Comparison of ENCODE assay signal across 8 mouse cellular contexts in the genomic region with DNA sequence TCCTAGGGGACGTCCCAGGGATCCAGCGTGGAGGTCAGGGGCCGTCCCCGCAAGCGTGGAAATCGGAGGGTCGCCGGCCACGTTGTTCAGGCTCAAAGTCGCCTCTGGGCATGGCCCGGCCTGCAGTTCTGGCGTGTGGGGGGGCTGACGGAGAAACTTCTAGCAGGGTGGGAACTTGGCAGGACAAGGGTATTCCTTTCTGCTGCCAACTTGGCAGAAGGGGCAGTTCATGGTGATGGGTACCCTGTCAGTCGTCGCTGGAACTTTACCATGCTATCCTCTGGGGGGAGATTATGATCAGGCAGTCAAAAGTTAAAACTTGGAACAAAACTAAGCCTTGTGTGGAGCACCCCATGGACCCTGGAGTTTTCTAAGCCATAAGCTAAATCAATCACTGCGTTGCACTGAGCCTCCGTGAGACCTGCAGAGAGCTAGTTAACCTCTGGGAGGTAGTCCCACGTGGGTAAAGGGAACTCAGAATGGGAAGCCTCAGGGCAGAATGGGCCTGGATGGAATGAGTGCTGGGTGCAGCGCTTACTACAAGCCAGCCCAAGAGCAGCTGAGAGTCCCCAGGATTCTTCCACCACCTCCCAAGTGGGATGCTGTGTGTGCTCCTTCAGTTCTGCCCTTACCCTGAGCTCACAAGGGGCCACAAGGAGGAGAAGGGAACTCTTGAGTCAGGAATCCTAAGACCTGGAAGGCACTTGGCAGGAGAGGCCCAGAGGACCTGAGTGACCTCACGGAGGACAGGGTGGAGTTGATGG. TPM values are rescaled to one million over a fixed set of nuclear protein-coding genes. Genes with fewer than 3 reads are reported as not detected.
A peak's percentile ranks its signal among the peaks of the same experiment; 100 is the strongest.
DNase-seq lines count a peak whose midpoint lies in the region; ATAC-seq lines count a peak whose summit lies in the region.

No protein-coding gene starts in this region.

- peak; percentile 24 for ATAC-seq in forebrain, embryonic 16.5 days
- ATAC-seq in kidney, embryonic 16.5 days (ENCODE audit: low FRiP score, low TSS enrichment) = peak; percentile 5; the same call in 1 of the 2 replicates
- ATAC-seq in midbrain, embryonic 14.5 days (ENCODE audit: low FRiP score, low TSS enrichment) = peak; percentile 22; the same call in 1 of the 2 replicates

- H3K27ac ChIP-seq in forebrain, embryonic 16.5 days (ENCODE audit: low read length) = no peak overlapping the region
- H3K27ac ChIP-seq in kidney, embryonic 16.5 days (ENCODE audit: low read length) = peak overlapping the region; percentile 87
- 0 out of 2 replicates have a peak overlapping the region, but pooled peaks have one; percentile 8 for H3K27ac ChIP-seq in midbrain, embryonic 14.5 days (replicated peaks; ENCODE audit: low read depth, low read length)

- H3K4me2 ChIP-seq in forebrain, embryonic 16.5 days (ENCODE audit: low read length) = peak overlapping the region; percentile 84
- H3K4me2 ChIP-seq in kidney, embryonic 16.5 days (replicated peaks; ENCODE audit: low read depth, low read length) = peak overlapping the region; percentile 82
- H3K4me2 ChIP-seq in midbrain, embryonic 14.5 days (ENCODE audit: low read length) = peak overlapping the region; percentile 97

- peaks cover 13% of the 10 kb centered on the region for H3K4me1 ChIP-seq in forebrain, embryonic 16.5 days (replicated peaks; ENCODE audit: control insufficient read depth, insufficient read depth, low read length)
- peaks cover 70% of the 10 kb centered on the region for H3K4me1 ChIP-seq in kidney, embryonic 16.5 days (ENCODE audit: insufficient read depth, low read length)
- H3K4me1 ChIP-seq in midbrain, embryonic 14.5 days (ENCODE audit: control insufficient read depth, insufficient read depth, low read length) = peaks cover 13% of the 10 kb centered on the region

- H3K27me3 ChIP-seq in forebrain, embryonic 16.5 days (replicated peaks; ENCODE audit: control insufficient read depth, insufficient read depth, low read length) = no peaks in the 10 kb centered on the region
- no peaks in the 10 kb centered on the region for H3K27me3 ChIP-seq in kidney, embryonic 16.5 days (ENCODE audit: insufficient read depth, low read length)
- no peaks in the 10 kb centered on the region for H3K27me3 ChIP-seq in midbrain, embryonic 14.5 days (ENCODE audit: control insufficient read depth, insufficient read depth, low read length)

- WGBS in forebrain, embryonic 16.5 days = 4% methylated on average over 20 of the region's 20 CpGs
- 2% methylated on average over 20 of the region's 20 CpGs for WGBS in kidney, embryonic 16.5 days
- 5% methylated on average over 20 of the region's 20 CpGs for WGBS in midbrain, embryonic 14.5 days

- H3K36me3 ChIP-seq in forebrain, embryonic 16.5 days (ENCODE audit: control insufficient read depth, insufficient read depth) = no peaks in the 10 kb centered on the region
- H3K36me3 ChIP-seq in kidney, embryonic 16.5 days (ENCODE audit: insufficient read depth, low read length) = no peaks in the 10 kb centered on the region
- H3K36me3 ChIP-seq in midbrain, embryonic 14.5 days (ENCODE audit: control insufficient read depth, insufficient read depth, low read length) = no peaks in the 10 kb centered on the region

- H3K9ac ChIP-seq in forebrain, embryonic 16.5 days (replicated peaks; ENCODE audit: low read depth, low read length) = peak overlapping the region; percentile 41
- H3K9ac ChIP-seq in kidney, embryonic 16.5 days (replicated peaks; ENCODE audit: low read length) = peak overlapping the region; percentile 84
- H3K9ac ChIP-seq in midbrain, embryonic 14.5 days (replicated peaks; ENCODE audit: low read length) = peak overlapping the region; percentile 57

- peak overlapping the region; percentile 43 for H3K4me3 ChIP-seq in forebrain, embryonic 16.5 days (replicated peaks; ENCODE audit: low read length)
- peak overlapping the region; percentile 83 for H3K4me3 ChIP-seq in kidney, embryonic 16.5 days (ENCODE audit: low read length)
- H3K4me3 ChIP-seq in midbrain, embryonic 14.5 days (replicated peaks; ENCODE audit: low read depth, low read length) = peak overlapping the region; percentile 46

- peak; percentile 7 for DNase-seq in thymus, postnatal 25 days
- no peak for DNase-seq in thymus, postnatal 36 days
- DNase-seq in midbrain, embryonic 14.5 days = peak; percentile 47
- no peak for DNase-seq in urinary bladder, postnatal 14 days (ENCODE audit: low spot score)
- no peak for DNase-seq in gastrocnemius, postnatal 10 days
- DNase-seq in frontal cortex, postnatal 10 days (ENCODE audit: low spot score in 2 of 2) = no peak

- no peaks in the 10 kb centered on the region for H3K9me3 ChIP-seq in forebrain, embryonic 16.5 days (ENCODE audit: control insufficient read depth, low read length)
- no peaks in the 10 kb centered on the region for H3K9me3 ChIP-seq in kidney, embryonic 16.5 days (ENCODE audit: low read length)
- no peaks in the 10 kb centered on the region for H3K9me3 ChIP-seq in midbrain, embryonic 14.5 days (ENCODE audit: control insufficient read depth, low read length)

RNA-seq across cellular contexts. Expression of a gene that starts 0.7 kb away (rescaled TPM):
- 3.2 and 4.9 TPM in 2 replicates for polyA plus RNA-seq in forebrain, embryonic 16.5 days (2015; fragmentation: Nextera tagmentation; extraction: Ambion mirVana)
- polyA plus RNA-seq in kidney, embryonic 16.5 days (2015; fragmentation: Nextera tagmentation; extraction: Ambion mirVana) = 39.6 and 41.7 TPM in 2 replicates
- 2.0 and 7.6 TPM in 2 replicates for polyA plus RNA-seq in midbrain, embryonic 14.5 days (2014; fragmentation: Nextera tagmentation; extraction: Ambion mirVana)
- 100 to 1,000 TPM; 256 to 295 TPM for total RNA-seq in gastrocnemius, postnatal 10 days (2021)

RNA-seq across cellular contexts. Expression of a gene that starts 16.2 kb away (rescaled TPM):
- polyA plus RNA-seq in forebrain, embryonic 16.5 days (2015; fragmentation: Nextera tagmentation; extraction: Ambion mirVana) = not detected in 2 replicates
- not detected in 2 replicates for polyA plus RNA-seq in kidney, embryonic 16.5 days (2015; fragmentation: Nextera tagmentation; extraction: Ambion mirVana)
- polyA plus RNA-seq in midbrain, embryonic 14.5 days (2014; fragmentation: Nextera tagmentation; extraction: Ambion mirVana) = not detected in 2 replicates
- not detected for total RNA-seq in gastrocnemius, postnatal 10 days (2021)

RNA-seq across cellular contexts. Expression of a gene that starts 38.9 kb away (rescaled TPM):
- polyA plus RNA-seq in forebrain, embryonic 16.5 days (2015; fragmentation: Nextera tagmentation; extraction: Ambion mirVana) = not detected in 2 replicates
- polyA plus RNA-seq in kidney, embryonic 16.5 days (2015; fragmentation: Nextera tagmentation; extraction: Ambion mirVana) = not detected in 2 replicates
- polyA plus RNA-seq in midbrain, embryonic 14.5 days (2014; fragmentation: Nextera tagmentation; extraction: Ambion mirVana) = not detected in 2 replicates
- total RNA-seq in gastrocnemius, postnatal 10 days (2021) = not detected

RNA-seq across cellular contexts. Expression of a gene that starts 59.7 kb away (rescaled TPM):
- not detected in 2 replicates for polyA plus RNA-seq in forebrain, embryonic 16.5 days (2015; fragmentation: Nextera tagmentation; extraction: Ambion mirVana)
- polyA plus RNA-seq in kidney, embryonic 16.5 days (2015; fragmentation: Nextera tagmentation; extraction: Ambion mirVana) = not detected in 2 replicates
- polyA plus RNA-seq in midbrain, embryonic 14.5 days (2014; fragmentation: Nextera tagmentation; extraction: Ambion mirVana) = not detected in 2 replicates
- not detected for total RNA-seq in gastrocnemius, postnatal 10 days (2021)

Comparison
In these comparisons a context has a peak if more than half of its experiments do, and no peak if none do; other contexts are left out.
1. DNase-seq: peak in thymus, postnatal 25 days (single experiment) and midbrain, embryonic 14.5 days (single experiment); none in thymus, postnatal 36 days (0 of 2), urinary bladder, postnatal 14 days (single experiment), gastrocnemius, postnatal 10 days (single experiment) and frontal cortex, postnatal 10 days (0 of 2).
2. Peak in every context shown above with its lines, with median percentiles within 50 percentile points of each other: ATAC-seq, H3K4me2 ChIP-seq, H3K4me3 ChIP-seq and H3K9ac ChIP-seq.